Mouse (Mus musculus): ENCODE data around the gene Ikzf1. TPM values are rescaled to one million over a fixed set of nuclear protein-coding genes. Genes with fewer than 3 reads are reported as not detected.

The Ikzf1 gene
- 0.48 and 1.7 TPM in 2 replicates for polyA plus RNA-seq (2012; rRNA removed)

GRCm38 (mm10) chr11:11684930-11685852, at the start of gene Ikzf1:
TSS of gene Ikzf1 (plus strand) at chr11:11685003.
- no peaks in the 10 kb centered on the region for H3K27me3 ChIP-seq (ENCODE audit: control insufficient read depth, insufficient read depth, low read length)
- peaks cover 13% of the 10 kb centered on the region for H3K4me1 ChIP-seq (ENCODE audit: control insufficient read depth, insufficient read depth, low read length)
- no peaks in the 10 kb centered on the region for H3K36me3 ChIP-seq (ENCODE audit: control insufficient read depth, insufficient read depth, low read length)
- peak within 1 kb of the TSS; percentile 73 for H3K4me3 ChIP-seq (ENCODE audit: control insufficient read depth, low read depth, low read length)
- TF ChIP-seq CTCF (IDR thresholded peaks at IDR 0.05; ENCODE audit: control insufficient read depth, insufficient read depth, insufficient replicate concordance, low read depth, low read length) (no peak), POLR2A (IDR thresholded peaks at IDR 0.05; ENCODE audit: control insufficient read depth, low read depth, low read length) (no peak)
- no peak within 1 kb of the TSS for H3K27ac ChIP-seq (ENCODE audit: control insufficient read depth, insufficient read depth, low read depth, low read length)

DNA sequence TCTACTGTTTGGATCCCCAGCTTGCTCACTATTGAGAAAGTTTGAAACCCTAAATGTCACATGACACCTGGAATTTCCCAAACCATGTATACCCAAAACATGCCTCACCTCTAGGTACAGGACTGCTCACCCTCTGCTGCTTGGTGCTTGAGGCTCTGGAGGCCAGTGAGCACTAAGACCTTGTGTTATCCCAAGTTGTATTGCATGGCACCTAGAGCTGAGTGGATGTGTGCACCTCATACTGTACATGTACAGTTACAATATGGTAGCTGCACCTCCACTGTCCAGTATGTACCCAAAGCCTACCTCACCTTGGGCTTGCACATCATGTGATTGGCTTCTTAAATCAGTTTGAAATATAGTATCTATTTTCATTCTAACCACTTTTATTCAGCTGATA, 40.5 kb upstream of the Ikzf1 start:
- H3K4me3 ChIP-seq (ENCODE audit: control insufficient read depth, low read depth, low read length): no peak overlapping the region
- H3K27me3 ChIP-seq (ENCODE audit: control insufficient read depth, insufficient read depth, low read length): no peaks in the 10 kb centered on the region
- H3K36me3 ChIP-seq (ENCODE audit: control insufficient read depth, insufficient read depth, low read length): no peaks in the 10 kb centered on the region
- no peaks in the 10 kb centered on the region for H3K4me1 ChIP-seq (ENCODE audit: control insufficient read depth, insufficient read depth, low read length)
- TF ChIP-seq CTCF (IDR thresholded peaks at IDR 0.05; ENCODE audit: control insufficient read depth, insufficient read depth, insufficient replicate concordance, low read depth, low read length) (no peak), POLR2A (IDR thresholded peaks at IDR 0.05; ENCODE audit: control insufficient read depth, low read depth, low read length) (no peak)
- no peak overlapping the region for H3K27ac ChIP-seq (ENCODE audit: control insufficient read depth, insufficient read depth, low read depth, low read length)

DNA sequence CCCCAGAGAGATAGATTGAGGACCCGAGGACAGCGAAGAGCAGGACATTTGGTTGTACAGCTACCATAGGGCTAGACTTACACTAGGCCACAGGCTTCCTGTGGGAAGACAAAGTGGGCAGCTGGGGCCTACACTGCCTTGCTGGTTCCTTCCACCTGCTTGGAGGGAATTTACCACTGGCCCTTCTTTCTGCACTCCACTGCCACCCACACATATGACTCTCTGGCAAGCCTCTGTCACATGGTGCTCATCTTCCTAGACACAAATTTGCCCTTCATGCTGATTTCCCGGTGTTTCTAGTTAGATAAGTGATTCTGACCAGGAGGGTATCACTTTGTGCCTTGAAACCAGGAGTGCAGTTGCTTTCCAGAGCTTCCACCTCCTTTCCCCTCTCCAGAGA, 28.4 kb upstream of the Ikzf1 start:
- Histone ChIP-seq H3K36me3 (ENCODE audit: control insufficient read depth, insufficient read depth, low read length) (no peaks in the 10 kb centered on the region), H3K4me3 (ENCODE audit: control insufficient read depth, low read depth, low read length) (no peak overlapping the region), H3K27me3 (ENCODE audit: control insufficient read depth, insufficient read depth, low read length) (no peaks in the 10 kb centered on the region), H3K27ac (ENCODE audit: control insufficient read depth, insufficient read depth, low read depth, low read length) (no peak overlapping the region), H3K4me1 (ENCODE audit: control insufficient read depth, insufficient read depth, low read length) (no peaks in the 10 kb centered on the region)
- no peak for TF ChIP-seq POLR2A (IDR thresholded peaks at IDR 0.05; ENCODE audit: control insufficient read depth, low read depth, low read length)
- no peak for TF ChIP-seq CTCF (IDR thresholded peaks at IDR 0.05; ENCODE audit: control insufficient read depth, insufficient read depth, insufficient replicate concordance, low read depth, low read length)

DNA sequence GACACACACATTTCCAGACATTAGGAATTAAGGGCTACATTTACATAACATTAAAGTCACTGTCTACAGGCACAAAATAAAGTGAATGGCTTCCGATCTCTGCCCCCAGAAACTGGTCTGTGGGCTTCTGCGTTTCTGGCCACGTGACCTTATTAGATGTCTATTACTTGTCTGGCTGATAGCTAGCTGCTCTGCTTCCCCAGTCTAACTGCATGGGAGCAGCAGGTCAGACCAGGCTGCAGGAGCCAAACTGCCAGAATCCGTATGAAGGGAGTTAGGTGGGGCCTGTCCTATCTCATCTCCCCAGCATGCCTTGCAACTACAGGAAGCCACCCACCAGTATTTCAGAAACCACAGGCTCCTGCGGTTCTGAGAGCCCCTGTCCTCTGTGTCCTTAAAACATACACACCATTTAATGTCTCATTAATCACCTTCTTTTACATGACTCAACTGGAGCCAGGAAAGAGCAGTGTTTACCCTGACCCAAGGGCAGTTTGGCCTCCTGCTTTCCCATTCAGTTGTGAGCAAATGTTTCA, 27.7 kb upstream of the Ikzf1 start:
- Histone ChIP-seq H3K36me3 (ENCODE audit: control insufficient read depth, insufficient read depth, low read length) (no peaks in the 10 kb centered on the region), H3K4me1 (ENCODE audit: control insufficient read depth, insufficient read depth, low read length) (no peaks in the 10 kb centered on the region), H3K27ac (ENCODE audit: control insufficient read depth, insufficient read depth, low read depth, low read length) (no peak overlapping the region), H3K4me3 (ENCODE audit: control insufficient read depth, low read depth, low read length) (no peak overlapping the region), H3K27me3 (ENCODE audit: control insufficient read depth, insufficient read depth, low read length) (no peaks in the 10 kb centered on the region)
- TF ChIP-seq POLR2A (IDR thresholded peaks at IDR 0.05; ENCODE audit: control insufficient read depth, low read depth, low read length) (no peak), CTCF (IDR thresholded peaks at IDR 0.05; ENCODE audit: control insufficient read depth, insufficient read depth, insufficient replicate concordance, low read depth, low read length) (no peak)

DNA sequence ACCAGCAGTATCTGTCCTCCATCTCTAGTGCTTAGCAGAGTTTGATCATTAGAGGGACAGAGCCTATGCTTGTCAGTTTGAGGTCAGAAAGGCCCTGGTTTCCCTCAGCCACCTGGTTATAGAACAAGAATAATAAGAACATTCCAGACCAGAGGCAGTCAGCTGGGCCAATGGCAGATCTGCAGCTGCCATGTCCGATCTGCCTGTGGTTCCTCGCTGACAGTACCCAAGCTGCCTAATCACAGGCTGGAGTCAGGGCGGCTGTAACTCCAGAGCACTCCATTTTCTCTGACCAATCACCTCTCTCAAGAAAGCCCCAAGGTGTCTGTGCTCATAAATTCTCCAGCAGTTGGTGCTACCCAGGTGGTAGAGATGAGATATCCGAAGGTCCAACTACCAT, 27.2 kb upstream of the Ikzf1 start:
- no peak for TF ChIP-seq CTCF (IDR thresholded peaks at IDR 0.05; ENCODE audit: control insufficient read depth, insufficient read depth, insufficient replicate concordance, low read depth, low read length)
- no peak for TF ChIP-seq POLR2A (IDR thresholded peaks at IDR 0.05; ENCODE audit: control insufficient read depth, low read depth, low read length)
- Histone ChIP-seq H3K27ac (ENCODE audit: control insufficient read depth, insufficient read depth, low read depth, low read length) (no peak overlapping the region), H3K4me1 (ENCODE audit: control insufficient read depth, insufficient read depth, low read length) (no peaks in the 10 kb centered on the region)

DNA sequence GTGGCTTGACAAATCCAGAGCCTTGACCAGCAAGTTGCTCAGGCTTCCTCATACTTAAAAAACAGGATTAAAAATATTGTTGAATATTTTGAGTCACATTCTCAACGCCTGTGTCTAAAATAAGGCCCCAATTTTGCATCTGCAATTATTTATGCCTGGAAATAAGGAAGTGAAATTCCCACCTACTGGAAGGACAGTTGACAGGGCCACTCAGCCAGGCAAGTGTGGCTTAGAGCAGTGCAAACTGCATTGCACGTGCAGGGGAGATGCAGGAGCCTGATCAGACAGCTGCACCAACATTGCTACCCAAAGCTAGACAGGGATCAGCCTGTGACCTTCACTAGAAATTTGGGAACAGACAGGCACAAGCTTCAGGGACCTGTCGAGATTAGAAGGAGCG, 26.0 kb upstream of the Ikzf1 start:
- no peak for TF ChIP-seq POLR2A (IDR thresholded peaks at IDR 0.05; ENCODE audit: control insufficient read depth, low read depth, low read length)
- TF ChIP-seq CTCF (IDR thresholded peaks at IDR 0.05; ENCODE audit: control insufficient read depth, insufficient read depth, insufficient replicate concordance, low read depth, low read length): no peak
- H3K36me3 ChIP-seq (ENCODE audit: control insufficient read depth, insufficient read depth, low read length): no peaks in the 10 kb centered on the region
- H3K4me1 ChIP-seq (ENCODE audit: control insufficient read depth, insufficient read depth, low read length): no peaks in the 10 kb centered on the region
- H3K4me3 ChIP-seq (ENCODE audit: control insufficient read depth, low read depth, low read length): no peak overlapping the region
- no peaks in the 10 kb centered on the region for H3K27me3 ChIP-seq (ENCODE audit: control insufficient read depth, insufficient read depth, low read length)
- H3K27ac ChIP-seq (ENCODE audit: control insufficient read depth, insufficient read depth, low read depth, low read length): no peak overlapping the region

More for the DNA sequence above, 27.2 kb upstream of the Ikzf1 start:
- Histone ChIP-seq H3K27me3 (ENCODE audit: control insufficient read depth, insufficient read depth, low read length) (no peaks in the 10 kb centered on the region), H3K4me3 (ENCODE audit: control insufficient read depth, low read depth, low read length) (no peak overlapping the region), H3K36me3 (ENCODE audit: control insufficient read depth, insufficient read depth, low read length) (no peaks in the 10 kb centered on the region)

GRCm38 (mm10) chr11:11660651-11661050, 24.2 kb upstream of the Ikzf1 start:
- Histone ChIP-seq H3K27ac (ENCODE audit: control insufficient read depth, insufficient read depth, low read depth, low read length) (no peak overlapping the region), H3K27me3 (ENCODE audit: control insufficient read depth, insufficient read depth, low read length) (no peaks in the 10 kb centered on the region), H3K36me3 (ENCODE audit: control insufficient read depth, insufficient read depth, low read length) (no peaks in the 10 kb centered on the region), H3K4me1 (ENCODE audit: control insufficient read depth, insufficient read depth, low read length) (no peaks in the 10 kb centered on the region), H3K4me3 (ENCODE audit: control insufficient read depth, low read depth, low read length) (no peak overlapping the region)
- TF ChIP-seq CTCF (IDR thresholded peaks at IDR 0.05; ENCODE audit: control insufficient read depth, insufficient read depth, insufficient replicate concordance, low read depth, low read length) (no peak), POLR2A (IDR thresholded peaks at IDR 0.05; ENCODE audit: control insufficient read depth, low read depth, low read length) (no peak)

Data from testis, adult 2 months (tissue).